Mouse (Mus musculus): ENCODE measurements around the gene Nudt22.

DNA sequence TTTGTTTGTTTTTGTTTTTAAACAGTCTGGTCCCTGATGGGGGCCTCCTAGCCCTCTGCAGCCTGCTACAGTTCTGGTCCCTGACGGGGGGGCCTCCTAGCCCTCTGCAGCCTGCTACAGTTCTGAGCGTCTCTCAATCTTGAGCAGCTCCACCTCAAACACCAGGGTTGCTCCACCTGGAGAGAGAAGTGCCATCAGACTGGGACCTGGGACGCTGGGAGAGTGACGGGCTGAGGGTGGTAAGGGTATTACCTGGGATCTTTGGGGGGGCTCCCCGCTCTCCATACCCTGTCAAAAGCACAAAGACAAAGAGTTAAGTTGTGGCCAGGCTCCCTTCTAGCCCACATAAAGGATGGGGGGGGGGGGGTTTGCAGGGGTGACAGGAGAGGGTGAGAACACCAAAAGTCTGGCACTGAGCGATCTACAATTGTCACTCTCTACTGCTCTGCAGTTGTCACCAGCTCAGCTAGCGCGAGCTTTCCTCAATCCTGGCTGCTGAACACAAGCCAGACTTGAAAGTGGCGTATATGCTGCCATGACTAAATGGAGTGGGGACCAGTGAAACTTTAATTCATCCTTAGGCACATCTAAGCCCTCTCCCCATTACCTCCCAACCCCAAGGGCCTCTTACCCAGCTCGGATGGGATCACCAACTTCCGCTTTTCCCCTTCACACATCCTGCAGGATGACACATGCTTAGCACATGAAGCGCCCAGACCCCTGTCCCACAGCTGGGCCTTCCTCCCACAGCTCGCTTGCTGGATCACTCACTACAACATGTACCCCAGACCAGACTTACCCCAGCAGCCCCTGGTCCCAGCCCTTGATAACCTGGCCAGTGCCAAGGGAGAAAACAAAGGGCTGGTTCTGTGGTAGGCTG, 17.9 kb downstream of the Nudt22 start:
- no peak for TF ChIP-seq CTCF (IDR thresholded peaks at IDR 0.05; ENCODE audit: control insufficient read depth, insufficient read depth, insufficient read length)
- no peak for TF ChIP-seq MAX (IDR thresholded peaks at IDR 0.05)
- TF ChIP-seq FOSL1 (IDR thresholded peaks at IDR 0.05; ENCODE audit: insufficient read depth, low read length, poor library complexity, severe bottlenecking), result no peak
- TF ChIP-seq CEBPB (IDR thresholded peaks at IDR 0.05; ENCODE audit: low read depth), result no peak
- TF ChIP-seq MYOD1 (IDR thresholded peaks at IDR 0.05; ENCODE audit: control insufficient read depth, insufficient read length, low read depth), result no peak
- no peak for TF ChIP-seq MYOG (IDR thresholded peaks at IDR 0.05; ENCODE audit: control insufficient read depth, extremely low read depth, insufficient read length)
- no peak for TF ChIP-seq USF1 (IDR thresholded peaks at IDR 0.05; ENCODE audit: low read depth)

Data from C2C12 (cell line).